Mouse (Mus musculus) forebrain, embryonic 10.5 days (tissue): ENCODE results near the gene Lyrm9. TPM values are rescaled to one million over a fixed set of nuclear protein-coding genes. Genes with fewer than 3 reads are reported as not detected.

Experiments
- DNase-seq: peaks from one replicate; pipeline ENCODE4 v3.0.0-alpha.2; 2017; ENCODE audit warnings: low spot score; ENCODE audit errors: extremely low spot score
- H3K27ac ChIP-seq: fragments of 300-500 bp; sonication (generic); 2 replicates; pipeline ENCODE4 v1.5.1; 2016; ENCODE audit warnings: mild to moderate bottlenecking
- H3K27me3 ChIP-seq: fragments of 300-500 bp; sonication (generic); 2 replicates; pipeline ENCODE4 v1.6.1; 2016; ENCODE audit warnings: mild to moderate bottlenecking; ENCODE audit not compliant: poor library complexity, severe bottlenecking
- H3K36me3 ChIP-seq: fragments of 300-500 bp; sonication (generic); replicated peaks from 2 replicates; pipeline ENCODE4 v1.6.1; 2016; ENCODE audit warnings: mild to moderate bottlenecking, moderate library complexity
- H3K4me1 ChIP-seq: fragments of 300-500 bp; sonication (generic); 2 replicates; pipeline ENCODE4 v1.6.1; 2016
- H3K4me3 ChIP-seq: fragments of 300-500 bp; sonication (generic); 2 replicates; pipeline ENCODE4 v1.5.1; 2016; ENCODE audit warnings: mild to moderate bottlenecking, moderate library complexity
- H3K9me3 ChIP-seq: fragments of 300-500 bp; sonication (generic); 2 replicates; pipeline ENCODE4 v1.6.1; 2016; ENCODE audit warnings: mild to moderate bottlenecking, moderate library complexity
- WGBS: fragments of 180-500 bp; shearing (Covaris S2); methylation state at CpG from one replicate; pipeline ENCODE4 v1.1.7; 2016; 5-methylcytosine and 5-hydroxymethylcytosine counted together
- polyA plus RNA-seq: library from polyadenylated mRNA; unstranded; fragments of >200 nt; fragmentation: Nextera tagmentation; extraction: Ambion mirVana; gene quantifications from 2 replicates; pipeline ENCODE4 v1.2.1, GENCODE M21; 2016

Lyrm9 gene
- polyA plus RNA-seq, 1 experiment from 2014 or later: 23.4 TPM

DNA sequence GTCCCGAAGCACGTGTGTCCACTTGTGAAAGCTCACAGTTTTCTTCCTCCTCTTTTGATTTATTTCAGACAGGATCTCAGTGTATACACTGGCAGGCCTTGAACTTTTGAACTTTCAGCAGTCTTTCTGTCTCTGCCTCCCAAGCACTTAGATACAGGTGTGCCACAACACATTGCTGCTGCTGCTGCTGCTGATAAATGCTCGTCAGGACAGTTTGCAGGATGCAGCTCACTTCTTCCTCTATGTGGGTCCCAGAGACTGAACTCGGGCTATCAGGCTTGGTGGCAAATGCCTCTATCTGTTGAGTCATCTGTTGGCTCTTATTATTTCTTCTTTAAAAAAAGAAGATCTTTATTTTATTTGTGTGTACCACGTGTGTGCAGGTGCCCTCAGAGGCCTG lies 13.8 kb downstream of the Lyrm9 start:
- no peak for DNase-seq
- no peaks in the 10 kb centered on the region for H3K9me3 ChIP-seq
- H3K27me3 ChIP-seq: peaks cover 6% of the 10 kb centered on the region; the same call in 1 of the 2 replicates
- 88% methylated on average over 5 of the region's 5 CpGs for WGBS
- H3K27ac ChIP-seq: no peak overlapping the region
- peaks cover 18% of the 10 kb centered on the region for H3K36me3 ChIP-seq
- 0 out of 2 replicates have a peak, but pooled peaks cover 7% of the 10 kb centered on the region for H3K4me1 ChIP-seq
- H3K4me3 ChIP-seq: no peak overlapping the region

DNA sequence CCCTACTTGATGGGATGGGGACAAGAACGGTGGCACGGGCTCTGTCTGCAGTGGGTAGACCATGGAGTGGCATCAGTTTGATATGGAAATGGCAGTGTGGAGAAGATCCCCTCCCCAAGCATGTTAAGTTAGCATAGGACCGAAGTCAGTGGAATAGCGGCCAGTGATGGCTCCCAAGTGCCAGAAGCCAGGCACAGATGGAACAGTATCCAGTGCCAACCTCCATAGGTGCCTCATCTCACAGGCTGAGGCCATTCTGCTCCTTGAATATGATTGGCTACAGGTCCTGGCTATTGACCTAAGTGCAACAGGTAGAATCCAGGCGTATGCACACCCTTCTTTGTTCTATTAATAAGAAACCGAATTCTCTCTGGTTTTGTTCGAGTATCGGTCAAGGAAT lies 15.6 kb downstream of the Lyrm9 start:
- Histone ChIP-seq H3K27me3 (no peaks in the 10 kb centered on the region), H3K9me3 (no peaks in the 10 kb centered on the region), H3K4me3 (no peak overlapping the region), H3K27ac (no peak overlapping the region), H3K36me3 (peaks cover 18% of the 10 kb centered on the region), H3K4me1 (peaks cover 12% of the 10 kb centered on the region; the same call in 1 of the 2 replicates)
- 93% methylated on average over 8 of the region's 8 CpGs for WGBS
- no peak for DNase-seq

DNA sequence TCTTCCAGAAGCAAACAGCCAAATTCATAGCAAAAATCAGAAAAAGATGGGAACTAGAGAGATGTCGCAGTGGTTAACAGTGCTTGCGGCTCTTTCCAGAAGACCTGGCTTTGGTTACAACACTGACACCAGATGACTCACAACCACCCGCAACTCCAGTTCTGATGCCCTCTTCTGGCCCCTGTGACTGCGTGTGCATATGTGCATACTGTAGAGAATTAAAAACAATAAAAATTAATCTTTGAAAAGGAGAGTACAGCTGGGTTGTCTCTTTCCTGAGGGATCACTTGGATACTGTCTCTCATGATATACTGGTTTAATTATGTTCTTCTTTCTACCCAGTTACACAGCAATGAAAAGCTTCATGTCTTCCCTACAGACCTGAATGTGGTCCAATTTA lies 20.2 kb downstream of the Lyrm9 start:
- H3K27ac ChIP-seq: no peak overlapping the region
- H3K4me3 ChIP-seq: no peak overlapping the region
- no peaks in the 10 kb centered on the region for H3K27me3 ChIP-seq
- no peaks in the 10 kb centered on the region for H3K9me3 ChIP-seq
- WGBS: 96% methylated on average over 4 of the region's 4 CpGs
- H3K36me3 ChIP-seq: no peaks in the 10 kb centered on the region
- peaks cover 25% of the 10 kb centered on the region for H3K4me1 ChIP-seq
- DNase-seq: no peak

DNA sequence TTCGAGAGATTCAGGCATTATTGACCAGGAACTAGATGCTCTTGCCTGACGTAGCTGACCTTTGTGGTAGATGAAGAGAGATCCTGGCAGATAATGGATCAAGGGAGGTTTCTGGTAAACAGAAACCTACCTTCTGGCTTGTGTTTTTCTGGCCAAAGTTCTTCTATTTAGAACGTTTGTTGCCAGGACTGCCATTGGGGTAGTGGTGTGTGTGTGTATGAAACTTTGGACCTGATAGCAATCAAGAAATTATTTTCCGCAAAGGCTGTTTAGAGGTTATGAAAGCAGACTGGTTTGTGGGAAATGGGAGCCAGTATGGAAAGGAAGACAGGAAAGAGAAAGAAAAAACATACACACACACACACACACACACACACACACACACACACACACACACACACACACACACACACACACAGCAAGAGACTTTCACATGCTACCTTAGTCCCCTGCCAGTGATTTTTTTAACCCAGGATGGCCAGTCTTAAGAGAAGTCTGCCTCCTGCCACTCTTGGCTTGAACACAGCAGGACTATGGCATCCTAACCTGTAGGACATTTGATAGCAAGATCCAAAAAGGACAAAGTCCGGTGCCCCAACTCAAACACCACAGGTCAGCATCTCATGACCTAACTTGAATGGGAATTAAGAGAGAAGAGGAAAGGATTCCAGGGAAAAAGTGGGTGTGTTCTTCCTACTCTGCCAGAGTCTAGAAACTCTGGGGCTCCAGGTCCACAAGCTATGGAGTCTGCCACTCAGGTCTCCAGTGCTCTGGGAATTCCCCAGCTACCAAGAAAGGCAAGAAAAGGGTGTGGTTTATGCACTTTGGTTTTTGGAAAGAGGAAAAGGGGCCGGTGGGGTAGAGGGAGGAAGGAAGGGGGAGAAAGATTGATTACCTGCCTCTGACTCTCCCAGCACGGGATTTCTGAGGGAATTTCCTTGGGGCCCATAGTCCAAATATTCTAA lies 21.8 kb downstream of the Lyrm9 start:
- Histone ChIP-seq H3K4me3 (no peak overlapping the region), H3K36me3 (no peaks in the 10 kb centered on the region), H3K9me3 (no peaks in the 10 kb centered on the region), H3K4me1 (peaks cover 31% of the 10 kb centered on the region), H3K27ac (peak overlapping the region; percentile 20; the same call in 1 of the 2 replicates), H3K27me3 (no peaks in the 10 kb centered on the region)
- WGBS: 81% methylated on average over 7 of the region's 7 CpGs
- DNase-seq: no peak

DNA sequence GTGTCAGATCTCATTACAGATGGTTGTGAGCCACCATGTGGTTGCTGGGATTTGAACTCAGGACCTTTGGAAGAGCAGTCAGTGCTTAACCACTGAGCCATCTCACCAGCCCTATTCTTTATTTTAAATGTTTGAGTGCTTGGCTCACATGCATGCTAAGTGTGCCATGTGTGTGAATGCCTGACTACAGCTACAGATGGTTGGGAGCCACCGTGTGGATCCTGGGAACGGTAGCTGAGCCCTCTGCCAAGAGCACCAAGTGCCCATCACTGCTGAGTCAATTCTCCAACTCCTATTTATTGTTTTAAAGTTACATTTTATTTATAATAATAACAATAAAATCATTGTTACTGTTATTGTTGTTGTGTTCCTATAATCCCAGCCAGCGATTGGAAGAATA lies 23.5 kb downstream of the Lyrm9 start:
- WGBS: 94% methylated on average over 3 of the region's 3 CpGs
- H3K4me3 ChIP-seq: no peak overlapping the region
- H3K27me3 ChIP-seq: no peaks in the 10 kb centered on the region
- no peaks in the 10 kb centered on the region for H3K36me3 ChIP-seq
- DNase-seq: no peak
- H3K27ac ChIP-seq: no peak overlapping the region
- peaks cover 31% of the 10 kb centered on the region for H3K4me1 ChIP-seq
- H3K9me3 ChIP-seq: no peaks in the 10 kb centered on the region

DNA sequence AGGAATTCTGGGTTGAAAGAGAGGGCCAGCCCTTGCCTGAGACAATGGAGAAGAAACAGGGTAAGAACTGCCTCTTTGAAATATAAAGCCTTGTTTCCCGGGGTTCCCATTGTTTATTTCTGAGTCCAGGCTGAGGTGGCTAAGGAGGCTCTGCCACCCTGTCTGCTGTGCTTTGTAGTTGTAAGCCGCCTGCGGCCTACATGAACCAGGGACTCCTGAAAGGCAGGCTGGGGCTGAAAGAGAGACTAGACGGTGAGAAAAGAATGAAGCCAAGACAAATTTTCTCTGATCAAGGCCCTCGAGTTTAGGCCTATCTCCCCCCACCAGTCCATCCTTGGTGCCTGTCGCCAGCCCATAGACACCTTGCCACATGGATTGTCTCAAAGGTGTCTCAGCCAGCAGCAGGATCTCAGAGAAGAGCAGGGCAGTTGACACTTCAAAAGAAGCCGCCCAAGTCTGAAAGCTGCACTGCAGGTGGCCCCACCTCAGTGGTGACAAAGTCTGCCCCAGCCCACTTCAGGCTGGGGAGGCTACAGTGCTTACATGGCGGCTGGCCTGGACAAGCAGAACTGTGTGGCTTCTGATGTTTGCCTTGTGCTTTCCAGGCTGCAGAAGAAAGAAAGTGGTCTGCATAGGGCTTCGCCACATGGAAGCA lies 25.0 kb downstream of the Lyrm9 start:
- Histone ChIP-seq H3K27ac (peak overlapping the region; percentile 72), H3K36me3 (no peaks in the 10 kb centered on the region), H3K4me3 (no peak overlapping the region), H3K4me1 (peaks cover 26% of the 10 kb centered on the region), H3K9me3 (no peaks in the 10 kb centered on the region), H3K27me3 (no peaks in the 10 kb centered on the region)
- 29% methylated on average over 9 of the region's 9 CpGs for WGBS
- DNase-seq: no peak

DNA sequence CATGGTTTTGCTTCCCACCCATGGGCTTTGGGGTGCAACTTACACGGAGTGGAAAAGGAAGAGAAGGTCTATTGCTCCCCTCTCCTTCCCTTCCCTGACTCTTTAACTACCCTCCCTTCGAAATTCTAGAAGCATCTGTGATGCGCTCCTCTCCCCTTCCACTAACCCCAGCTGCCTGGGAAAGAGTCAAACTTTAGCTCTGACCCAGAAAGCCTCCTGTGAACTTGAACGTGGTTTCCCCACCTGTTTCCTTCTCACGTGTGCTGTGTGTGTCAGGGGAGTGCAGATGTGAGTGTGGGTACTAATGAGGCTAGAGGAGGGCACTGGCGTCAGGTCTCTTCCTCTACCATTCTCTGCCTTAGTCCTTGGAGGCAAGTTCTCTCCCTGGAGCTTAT lies 25.5 kb downstream of the Lyrm9 start:
- no peaks in the 10 kb centered on the region for H3K36me3 ChIP-seq
- H3K27me3 ChIP-seq: no peaks in the 10 kb centered on the region
- H3K4me1 ChIP-seq: peaks cover 26% of the 10 kb centered on the region
- H3K4me3 ChIP-seq: no peak overlapping the region
- 61% methylated on average over 6 of the region's 6 CpGs for WGBS
- no peak for DNase-seq
- H3K9me3 ChIP-seq: no peaks in the 10 kb centered on the region
- peak overlapping the region; percentile 72 for H3K27ac ChIP-seq

DNA sequence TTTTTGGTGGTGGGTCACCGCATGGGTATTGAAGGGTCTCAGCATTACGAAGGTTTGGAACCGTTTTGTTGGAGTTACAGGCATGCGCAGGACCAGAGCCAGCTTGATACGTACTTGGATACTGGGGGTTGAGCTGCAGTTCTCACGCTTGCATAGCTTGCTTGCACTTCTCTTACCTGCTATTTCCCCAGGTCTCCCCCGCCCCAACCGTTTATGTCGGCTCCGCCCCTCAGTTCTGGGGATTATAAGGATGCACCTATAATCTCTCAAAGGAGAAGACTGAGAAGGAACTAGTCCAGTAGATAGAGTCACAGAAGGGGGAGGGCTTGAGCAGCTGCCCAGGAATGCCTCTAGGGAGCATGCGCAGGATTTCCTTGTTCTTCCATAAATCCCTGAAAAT lies 26.1 kb downstream of the Lyrm9 start:
- no peak for DNase-seq
- Histone ChIP-seq H3K27ac (no peak overlapping the region), H3K36me3 (no peaks in the 10 kb centered on the region), H3K27me3 (no peaks in the 10 kb centered on the region), H3K9me3 (no peaks in the 10 kb centered on the region), H3K4me1 (peaks cover 32% of the 10 kb centered on the region), H3K4me3 (no peak overlapping the region)
- 90% methylated on average over 11 of the region's 11 CpGs for WGBS

DNA sequence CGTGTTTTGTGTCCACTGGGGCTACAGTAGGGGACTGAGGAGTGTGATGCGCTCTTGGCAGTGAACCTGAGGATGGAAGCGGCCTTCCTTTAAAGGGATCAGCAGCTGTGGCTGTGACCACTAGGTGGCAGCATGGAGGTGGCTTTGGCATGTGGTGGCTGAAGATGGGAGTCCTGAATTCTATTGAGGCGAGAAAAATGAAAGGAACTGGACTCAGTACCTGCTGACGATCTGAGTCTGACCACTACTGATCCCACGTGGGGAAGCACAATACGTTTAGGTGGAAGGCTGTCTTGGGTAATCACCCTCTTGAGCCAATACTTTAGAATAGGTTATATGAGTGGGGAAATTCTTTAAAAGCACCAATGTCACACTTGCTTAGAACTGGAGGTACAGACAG lies 29.9 kb downstream of the Lyrm9 start:
- Histone ChIP-seq H3K4me1 (peaks cover 33% of the 10 kb centered on the region), H3K9me3 (no peaks in the 10 kb centered on the region), H3K36me3 (no peaks in the 10 kb centered on the region), H3K27me3 (no peaks in the 10 kb centered on the region), H3K4me3 (no peak overlapping the region), H3K27ac (no peak overlapping the region)
- peak; percentile 84 for DNase-seq
- WGBS: 12% methylated on average over 7 of the region's 7 CpGs

DNA sequence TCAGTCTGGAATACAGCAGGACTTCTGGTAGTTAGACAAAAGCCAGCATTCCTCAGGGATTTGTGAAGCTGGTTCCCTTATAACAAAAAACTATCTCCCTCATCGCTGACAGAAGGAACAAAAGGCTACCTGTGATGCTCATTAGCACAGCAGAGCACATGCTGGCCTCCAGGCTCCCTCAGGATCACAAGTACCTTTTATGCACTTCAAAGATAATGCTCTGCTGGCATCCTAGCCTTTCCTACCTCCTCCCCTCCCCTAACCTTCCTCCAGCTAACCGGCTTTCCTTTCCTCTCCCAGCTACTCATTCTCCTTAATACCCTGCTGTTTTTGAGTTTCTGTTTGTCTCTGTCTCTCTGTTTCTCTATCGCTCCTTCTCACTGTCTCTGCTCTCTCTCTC lies 31.2 kb downstream of the Lyrm9 start:
- H3K4me1 ChIP-seq: peaks cover 25% of the 10 kb centered on the region
- H3K9me3 ChIP-seq: no peaks in the 10 kb centered on the region
- WGBS: 10% methylated on average over 3 of the region's 3 CpGs
- H3K4me3 ChIP-seq: no peak overlapping the region
- no peak for DNase-seq
- H3K36me3 ChIP-seq: no peaks in the 10 kb centered on the region
- H3K27me3 ChIP-seq: no peaks in the 10 kb centered on the region
- peak overlapping the region; percentile 45 for H3K27ac ChIP-seq

DNA sequence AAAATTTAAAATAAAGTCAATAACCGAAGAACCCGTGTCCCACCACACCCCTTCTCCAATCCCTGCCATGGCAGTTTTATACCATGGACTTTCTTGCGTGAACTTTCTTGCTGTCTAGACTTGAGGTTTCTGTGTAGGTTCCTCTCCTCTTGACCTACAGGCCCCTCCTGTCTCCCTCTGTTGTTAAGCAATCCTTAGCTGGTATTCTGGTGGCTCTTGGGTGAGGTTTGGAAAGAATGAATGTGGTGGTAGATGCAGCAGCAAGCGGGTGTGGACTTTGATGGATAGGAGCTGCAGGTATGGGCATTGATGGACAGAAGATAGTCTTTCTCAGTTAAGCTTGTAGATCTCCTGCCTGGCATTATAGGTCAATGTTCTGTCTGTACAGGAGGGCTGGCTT lies 37.5 kb downstream of the Lyrm9 start:
- H3K36me3 ChIP-seq: no peaks in the 10 kb centered on the region
- no peaks in the 10 kb centered on the region for H3K27me3 ChIP-seq
- no peak overlapping the region for H3K27ac ChIP-seq
- H3K9me3 ChIP-seq: no peaks in the 10 kb centered on the region
- DNase-seq: no peak
- H3K4me3 ChIP-seq: no peak overlapping the region
- H3K4me1 ChIP-seq: peaks cover 11% of the 10 kb centered on the region
- 93% methylated on average over 4 of the region's 4 CpGs for WGBS

DNA sequence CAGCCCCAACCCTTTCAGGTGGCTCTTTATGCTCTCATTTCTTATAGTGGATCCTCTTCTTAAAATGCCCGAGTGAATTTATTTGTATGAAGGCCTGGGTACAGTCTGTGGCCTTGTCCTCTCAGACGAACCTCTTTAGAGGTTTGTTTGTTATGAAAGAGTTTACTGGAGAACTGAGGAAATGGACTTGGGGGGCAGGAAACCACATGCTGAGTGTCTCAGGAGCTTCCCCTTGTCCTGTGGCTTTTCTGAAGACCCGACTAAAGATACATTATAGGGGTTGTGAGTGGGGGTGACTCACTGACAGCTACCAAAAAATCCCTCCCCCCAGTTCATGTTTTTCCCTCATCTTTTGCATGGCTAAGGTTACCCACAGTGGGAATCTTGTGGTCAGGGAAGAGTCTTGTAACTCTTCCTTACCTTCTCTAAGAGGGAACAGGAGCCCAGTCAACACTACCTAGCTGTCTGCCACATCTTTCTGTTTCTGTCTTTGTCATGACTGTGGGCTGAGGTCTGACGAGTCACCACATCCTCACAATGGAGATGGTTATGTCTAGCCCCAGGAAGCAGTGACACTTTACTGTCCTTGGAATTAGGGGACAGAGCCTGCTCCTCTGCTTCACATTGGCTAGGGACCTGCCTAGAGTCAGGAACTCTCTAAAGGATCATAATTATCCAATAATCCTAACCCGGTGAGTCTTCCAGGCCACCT lies 38.3 kb downstream of the Lyrm9 start:
- H3K4me3 ChIP-seq: no peak overlapping the region
- 88% methylated on average over 5 of the region's 5 CpGs for WGBS
- no peak overlapping the region for H3K27ac ChIP-seq
- no peaks in the 10 kb centered on the region for H3K9me3 ChIP-seq
- peaks cover 10% of the 10 kb centered on the region for H3K4me1 ChIP-seq
- H3K36me3 ChIP-seq: no peaks in the 10 kb centered on the region
- DNase-seq: no peak
- H3K27me3 ChIP-seq: no peaks in the 10 kb centered on the region

DNA sequence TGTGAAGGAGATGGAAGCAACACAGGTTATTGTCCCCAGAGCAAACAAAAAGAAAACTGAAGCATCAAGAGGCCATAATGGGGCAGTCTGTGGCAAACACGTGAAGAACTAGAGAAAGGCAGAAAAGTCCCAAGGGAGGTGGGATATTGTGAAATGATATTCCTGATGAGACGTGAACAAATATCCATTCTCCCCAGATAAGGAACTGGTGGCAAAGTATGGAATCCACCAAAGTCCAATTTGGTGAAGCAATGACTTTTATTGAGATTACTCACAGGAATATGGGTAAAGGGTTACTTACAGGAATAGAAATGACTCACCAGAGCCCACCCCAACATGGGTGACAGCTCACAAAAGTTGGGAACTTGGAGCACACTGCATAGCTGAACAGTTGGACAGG lies 38.9 kb downstream of the Lyrm9 start:
- H3K9me3 ChIP-seq: no peaks in the 10 kb centered on the region
- no peak for DNase-seq
- H3K27me3 ChIP-seq: no peaks in the 10 kb centered on the region
- H3K4me1 ChIP-seq: peaks cover 4% of the 10 kb centered on the region
- no peak overlapping the region for H3K4me3 ChIP-seq
- H3K27ac ChIP-seq: no peak overlapping the region
- 90% methylated on average over 2 of the region's 2 CpGs for WGBS
- no peaks in the 10 kb centered on the region for H3K36me3 ChIP-seq
